Mouse (Mus musculus): ENCODE data around the gene Sez6l. TPM values are rescaled to one million over a fixed set of nuclear protein-coding genes. Genes with fewer than 3 reads are reported as not detected.
A peak's percentile ranks its signal among the peaks of the same experiment; 100 is the strongest.

The Sez6l gene
- polyA plus RNA-seq, 1 experiment from 2014 or later: 4.7 TPM

GRCm38 (mm10) chr5:112378716-112379115 lies 198.3 kb downstream of the Sez6l start:
- Histone ChIP-seq H3K4me3 (ENCODE audit: low read depth, low read length) (no peak overlapping the region), H3K4me1 (ENCODE audit: control insufficient read depth, insufficient read depth, low read length) (no peaks in the 10 kb centered on the region), H3K27ac (ENCODE audit: low read depth, low read length) (no peak overlapping the region), H3K27me3 (ENCODE audit: control insufficient read depth, insufficient read depth, low read length) (no peaks in the 10 kb centered on the region), H3K4me2 (ENCODE audit: low read depth) (no peak overlapping the region), H3K9me3 (ENCODE audit: control insufficient read depth, low read length) (no peaks in the 10 kb centered on the region), H3K9ac (ENCODE audit: low read length) (no peak overlapping the region), H3K36me3 (ENCODE audit: control insufficient read depth, insufficient read depth, low read length) (peaks cover 5% of the 10 kb centered on the region)
- ATAC-seq (ENCODE audit: insufficient read depth, low FRiP score, low TSS enrichment) (no peak), DNase-seq (ENCODE audit: low spot score) (no peak)
- WGBS: 84% methylated on average over 6 of the region's 6 CpGs

GRCm38 (mm10) chr5:112377380-112377779 lies 199.6 kb downstream of the Sez6l start:
- Histone ChIP-seq H3K36me3 (ENCODE audit: control insufficient read depth, insufficient read depth, low read length) (peaks cover 5% of the 10 kb centered on the region), H3K27me3 (ENCODE audit: control insufficient read depth, insufficient read depth, low read length) (no peaks in the 10 kb centered on the region), H3K4me3 (ENCODE audit: low read depth, low read length) (no peak overlapping the region), H3K9me3 (ENCODE audit: control insufficient read depth, low read length) (no peaks in the 10 kb centered on the region), H3K4me1 (ENCODE audit: control insufficient read depth, insufficient read depth, low read length) (peaks cover 6% of the 10 kb centered on the region), H3K9ac (ENCODE audit: low read length) (no peak overlapping the region), H3K4me2 (ENCODE audit: low read depth) (no peak overlapping the region), H3K27ac (ENCODE audit: low read depth, low read length) (no peak overlapping the region)
- 92% methylated on average over 1 of the region's 1 CpGs for WGBS
- DNase-seq (ENCODE audit: low spot score) (no peak), ATAC-seq (ENCODE audit: insufficient read depth, low FRiP score, low TSS enrichment) (no peak)

GRCm38 (mm10) chr5:112376111-112376510 lies 200.9 kb downstream of the Sez6l start:
- DNase-seq (ENCODE audit: low spot score) (no peak), ATAC-seq (ENCODE audit: insufficient read depth, low FRiP score, low TSS enrichment) (no peak)
- H3K9me3 ChIP-seq (ENCODE audit: control insufficient read depth, low read length): no peaks in the 10 kb centered on the region
- H3K27ac ChIP-seq (ENCODE audit: low read depth, low read length): no peak overlapping the region
- H3K27me3 ChIP-seq (ENCODE audit: control insufficient read depth, insufficient read depth, low read length): no peaks in the 10 kb centered on the region
- H3K4me2 ChIP-seq (ENCODE audit: low read depth): no peak overlapping the region
- WGBS: 89% methylated on average over 4 of the region's 4 CpGs
- H3K4me1 ChIP-seq (ENCODE audit: control insufficient read depth, insufficient read depth, low read length): peaks cover 12% of the 10 kb centered on the region
- no peak overlapping the region; the same call in 1 of the 2 replicates for H3K9ac ChIP-seq (ENCODE audit: low read length)
- peaks cover 5% of the 10 kb centered on the region for H3K36me3 ChIP-seq (ENCODE audit: control insufficient read depth, insufficient read depth, low read length)
- no peak overlapping the region for H3K4me3 ChIP-seq (ENCODE audit: low read depth, low read length)

GRCm38 (mm10) chr5:112371933-112372332 lies 205.1 kb downstream of the Sez6l start:
- Histone ChIP-seq H3K27ac (ENCODE audit: low read depth, low read length) (0 out of 2 replicates have a peak overlapping the region, but pooled peaks have one; percentile 11), H3K36me3 (ENCODE audit: control insufficient read depth, insufficient read depth, low read length) (peaks cover 10% of the 10 kb centered on the region), H3K9me3 (ENCODE audit: control insufficient read depth, low read length) (no peaks in the 10 kb centered on the region), H3K4me1 (ENCODE audit: control insufficient read depth, insufficient read depth, low read length) (peaks cover 15% of the 10 kb centered on the region), H3K9ac (ENCODE audit: low read length) (no peak overlapping the region), H3K4me2 (ENCODE audit: low read depth) (no peak overlapping the region), H3K27me3 (ENCODE audit: control insufficient read depth, insufficient read depth, low read length) (no peaks in the 10 kb centered on the region), H3K4me3 (ENCODE audit: low read depth, low read length) (no peak overlapping the region)
- 43% methylated on average over 7 of the region's 7 CpGs for WGBS
- ATAC-seq (ENCODE audit: insufficient read depth, low FRiP score, low TSS enrichment) (peak; percentile 85), DNase-seq (ENCODE audit: low spot score) (peak; percentile 73)

DNA sequence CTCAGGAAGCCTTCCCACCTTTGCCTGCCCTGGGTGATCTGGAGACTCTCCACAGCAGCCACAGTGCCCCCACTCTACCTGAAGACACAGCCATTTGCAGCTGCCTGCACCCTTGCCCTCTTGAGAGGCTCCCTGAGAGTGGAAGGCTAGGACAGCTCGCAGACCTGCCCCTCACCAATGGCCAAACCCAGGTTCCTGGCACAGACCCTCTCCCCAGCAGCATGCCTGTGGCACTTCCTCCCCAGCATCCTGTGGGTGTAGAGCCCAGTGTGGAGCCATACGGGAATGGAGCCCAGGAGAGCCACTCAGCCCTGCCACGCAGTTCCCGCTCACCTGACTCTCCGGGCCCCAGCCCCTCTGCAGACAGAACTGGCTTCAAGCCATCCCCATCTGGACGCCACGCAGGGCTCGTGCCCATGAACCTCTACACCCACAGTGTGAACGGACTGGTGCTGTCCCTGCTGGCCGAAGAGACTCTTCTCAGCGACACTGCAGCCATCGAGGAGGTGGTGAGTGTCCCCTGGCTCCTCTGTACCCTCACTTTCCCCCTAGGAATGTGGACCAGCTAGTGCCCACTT lies 206.7 kb downstream of the Sez6l start:
- no peak overlapping the region for H3K27ac ChIP-seq (ENCODE audit: low read depth, low read length)
- H3K4me1 ChIP-seq (ENCODE audit: control insufficient read depth, insufficient read depth, low read length): peaks cover 15% of the 10 kb centered on the region
- WGBS: 93% methylated on average over 12 of the region's 12 CpGs
- no peak overlapping the region for H3K4me3 ChIP-seq (ENCODE audit: low read depth, low read length)
- H3K36me3 ChIP-seq (ENCODE audit: control insufficient read depth, insufficient read depth, low read length): peaks cover 10% of the 10 kb centered on the region
- no peak overlapping the region for H3K9ac ChIP-seq (ENCODE audit: low read length)
- DNase-seq (ENCODE audit: low spot score) (no peak), ATAC-seq (ENCODE audit: insufficient read depth, low FRiP score, low TSS enrichment) (no peak)
- no peaks in the 10 kb centered on the region for H3K9me3 ChIP-seq (ENCODE audit: control insufficient read depth, low read length)
- H3K27me3 ChIP-seq (ENCODE audit: control insufficient read depth, insufficient read depth, low read length): no peaks in the 10 kb centered on the region
- H3K4me2 ChIP-seq (ENCODE audit: low read depth): no peak overlapping the region

DNA sequence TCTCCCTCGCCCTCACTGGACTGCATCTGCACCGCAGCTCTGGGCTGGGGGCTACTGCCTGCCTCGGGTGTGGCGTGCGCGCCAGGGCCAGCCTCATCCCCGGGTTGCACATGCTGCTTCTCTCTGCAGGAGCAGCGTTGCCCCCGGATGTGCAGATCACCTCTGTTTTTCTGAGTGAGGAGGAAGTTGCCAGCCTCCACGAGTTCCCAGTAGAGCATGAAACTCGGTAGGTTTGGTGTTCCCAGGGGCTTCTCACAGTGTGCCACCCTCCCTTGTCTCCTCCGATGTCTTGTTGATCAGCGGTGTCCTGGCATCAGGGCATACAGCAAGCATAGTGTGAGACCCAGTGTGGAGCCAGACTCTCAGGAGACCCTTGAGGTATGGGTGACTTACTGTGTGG lies 207.7 kb downstream of the Sez6l start:
- 87% methylated on average over 13 of the region's 13 CpGs for WGBS
- no peak overlapping the region for H3K9ac ChIP-seq (ENCODE audit: low read length)
- peaks cover 8% of the 10 kb centered on the region for H3K36me3 ChIP-seq (ENCODE audit: control insufficient read depth, insufficient read depth, low read length)
- no peak overlapping the region for H3K4me3 ChIP-seq (ENCODE audit: low read depth, low read length)
- no peak for ATAC-seq (ENCODE audit: insufficient read depth, low FRiP score, low TSS enrichment)
- no peak overlapping the region for H3K4me2 ChIP-seq (ENCODE audit: low read depth)
- no peak overlapping the region for H3K27ac ChIP-seq (ENCODE audit: low read depth, low read length)
- no peaks in the 10 kb centered on the region for H3K27me3 ChIP-seq (ENCODE audit: control insufficient read depth, insufficient read depth, low read length)
- DNase-seq (ENCODE audit: low spot score): no peak
- H3K9me3 ChIP-seq (ENCODE audit: control insufficient read depth, low read length): no peaks in the 10 kb centered on the region
- peaks cover 15% of the 10 kb centered on the region for H3K4me1 ChIP-seq (ENCODE audit: control insufficient read depth, insufficient read depth, low read length)

Other genes with a start within 250 kb of the Sez6l start
- gene Srrd, start 234.1 kb downstream of the Sez6l start, polyA plus RNA-seq (2014; fragmentation: Nextera tagmentation; extraction: Ambion mirVana): 58.8 and 64.4 TPM in 2 replicates
- gene Hps4, start 234.1 kb downstream of the Sez6l start, polyA plus RNA-seq (2014; fragmentation: Nextera tagmentation; extraction: Ambion mirVana): 30.9 and 31.0 TPM in 2 replicates
- 0.20 TPM in 2 replicates for gene Gm6583, start 221.2 kb downstream of the Sez6l start, polyA plus RNA-seq (2014; fragmentation: Nextera tagmentation; extraction: Ambion mirVana)
- 39.2 and 46.3 TPM in 2 replicates for gene Asphd2, start 182.3 kb downstream of the Sez6l start, polyA plus RNA-seq (2014; fragmentation: Nextera tagmentation; extraction: Ambion mirVana)
- 0.16 TPM in 1 of 2 replicates, not detected in the other for gene Gm6588, start 127.8 kb downstream of the Sez6l start, polyA plus RNA-seq (2014; fragmentation: Nextera tagmentation; extraction: Ambion mirVana)